Mouse (Mus musculus) G1E (cell line): ENCODE results near the gene Crlf1.

ENCODE experiments used
- CTCF ChIP-seq: IDR thresholded peaks from 2 replicates; pipeline ENCODE4 v1.5.1; 2012; ENCODE audit warnings: low read depth, low read length, inconsistent platforms, mixed read lengths
- GATA1 ChIP-seq: IDR thresholded peaks from 2 replicates; pipeline ENCODE4 v1.6.1; 2012; ENCODE audit warnings: borderline replicate concordance, low read length, inconsistent platforms, mixed read lengths

DNA sequence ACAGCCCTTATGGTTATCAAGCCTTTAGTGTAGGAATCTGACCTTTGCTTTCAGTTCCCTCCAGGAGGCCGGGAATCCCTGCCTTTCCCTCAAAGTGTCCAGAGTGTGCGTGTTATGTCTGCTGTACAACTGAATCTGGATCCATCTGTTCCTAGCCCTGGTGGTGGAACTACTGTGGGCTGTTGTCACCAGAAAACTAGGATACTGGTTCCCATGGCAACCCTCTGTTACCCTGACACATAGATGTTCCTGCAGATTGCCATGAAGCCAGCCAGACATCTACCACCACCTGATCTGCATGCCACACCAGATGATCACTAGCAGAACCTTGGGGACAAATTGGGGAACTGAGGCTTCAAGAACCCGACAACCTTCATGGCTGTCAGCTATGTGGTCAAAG is 11.1 kb upstream of the Crlf1 start:
- no peak for TF ChIP-seq CTCF
- no peak for TF ChIP-seq GATA1
